Mouse (Mus musculus) stomach, postnatal 0 days (tissue): ENCODE results near the gene Il27.

Experiments used
- CTCF ChIP-seq: IDR thresholded peaks from 2 replicates; pipeline ENCODE4 v1.5.1; 2016; ENCODE audit warnings: antibody characterized with exemption, low read depth, mild to moderate bottlenecking, moderate library complexity
- EP300 ChIP-seq: optimal IDR thresholded peaks from 2 replicates; pipeline ENCODE3; 2016; ENCODE audit warnings: antibody characterized with exemption

DNA sequence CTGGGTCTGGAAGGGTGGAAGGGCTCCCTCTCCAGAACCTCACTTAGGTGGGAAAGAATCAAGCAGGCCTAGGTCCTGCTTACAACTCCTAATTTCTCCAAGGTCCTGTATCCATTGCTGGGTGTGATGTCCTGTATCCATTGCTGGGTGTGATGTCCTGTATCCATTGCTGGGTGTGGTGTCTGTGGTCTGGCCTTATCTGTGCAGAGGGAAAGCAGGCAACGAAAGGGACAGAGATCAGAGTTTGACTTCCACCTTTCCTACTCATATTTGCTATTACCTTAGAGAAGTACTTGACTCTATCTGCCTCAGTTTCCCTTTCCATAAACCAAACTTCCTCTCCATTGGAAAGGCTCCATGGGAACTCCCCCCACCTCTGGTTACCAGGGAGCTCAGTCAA lies 28.6 kb upstream of the Il27 start:
- TF ChIP-seq CTCF = no peak
- TF ChIP-seq EP300 = no peak
